Mouse (Mus musculus): ENCODE data around the gene Ankrd28.

DNA sequence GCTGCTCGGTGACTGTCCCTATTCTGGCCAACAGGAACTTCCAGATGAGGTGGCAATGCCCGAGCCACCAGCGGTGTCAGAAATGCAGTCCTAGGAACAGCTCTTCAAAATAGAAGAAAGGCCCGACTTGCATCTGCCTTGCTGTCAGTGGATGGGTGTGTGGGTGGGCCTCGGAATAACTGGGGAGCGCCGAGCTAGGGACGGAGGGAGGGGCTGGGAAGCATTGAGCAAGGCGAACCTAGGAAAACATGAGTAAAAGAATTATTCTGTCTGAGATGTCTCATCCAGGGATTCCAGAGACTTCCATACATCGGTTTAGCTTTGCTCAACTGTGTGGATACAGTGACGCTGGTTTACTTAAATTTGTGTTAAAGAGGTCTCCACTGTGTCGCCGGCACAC is 162.1 kb downstream of the Ankrd28 start:
- no peak for TF ChIP-seq POLR2A (IDR thresholded peaks at IDR 0.05; ENCODE audit: low read depth, low read length)
- TF ChIP-seq CTCF (IDR thresholded peaks at IDR 0.05; ENCODE audit: extremely low read depth, insufficient read depth, insufficient read length, insufficient replicate concordance): no peak

Measured in spleen, adult 2 months (tissue).